23 mouse cellular contexts compared by ENCODE assay signal in genomic region chr16:44562061-44562460, GRCm38 (mm10). TPM values are rescaled to one million over a fixed set of nuclear protein-coding genes. Genes with fewer than 3 reads are reported as not detected.
DNase-seq lines count a peak whose midpoint lies in the region; ATAC-seq and TF ChIP-seq lines count a peak whose summit lies in the region.
"Had no signal": no experiment of that assay in that cellular context is flagged by ENCODE, and none has a peak within 500 bp of the region (broad histone marks: within the 10 kb centered on the region; RNA-seq: fewer than 3 reads in every experiment).

No protein-coding gene starts in this region.

- peak; percentile 59; the same call in 1 of the 2 replicates for TF ChIP-seq EP300 in CH12.LX (IDR thresholded peaks at IDR 0.05; ENCODE audit: low read length)

- dilution Hi-C loops in CH12.LX (cut with MboI; ENCODE audit: extremely low pct_ligation_motif_present, extremely low pct_unique_long_range_greater_than_20kb, low sequenced_read_pairs) = no loop called here

- no peak for TF ChIP-seq CTCF in CH12.LX (conservative IDR thresholded peaks at IDR 0.05 in 1 of 2, IDR thresholded peaks at IDR 0.05 in 1 of 2; ENCODE audit: low read depth in 2 of 2, low read length in 2 of 2)
- no peak for TF ChIP-seq CTCF in hindbrain, postnatal 0 days (IDR thresholded peaks at IDR 0.05; ENCODE audit: low read depth)

- H3K27ac ChIP-seq in heart, embryonic 10.5 days = no peak overlapping the region
- H3K27ac ChIP-seq in CH12.LX (ENCODE audit: insufficient read depth, low read depth) = no peak overlapping the region
- H3K27ac ChIP-seq in hindbrain, postnatal 0 days = no peak overlapping the region

- ATAC-seq in hindbrain, postnatal 0 days = no peak
- ATAC-seq: activated CD4-positive, CD25-positive, alpha-beta regulatory T cell, adult 4 months; CD4-positive, CD25-positive, alpha-beta regulatory T cell, adult 4 months; Patski had no signal

- no peaks in the 10 kb centered on the region for H3K27me3 ChIP-seq in heart, embryonic 10.5 days (ENCODE audit: insufficient read depth, poor library complexity, severe bottlenecking)
- no peaks in the 10 kb centered on the region for H3K27me3 ChIP-seq in CH12.LX (replicated peaks)
- H3K27me3 ChIP-seq in hindbrain, postnatal 0 days (ENCODE audit: insufficient read depth, low read length) = no peaks in the 10 kb centered on the region

- WGBS in heart, embryonic 10.5 days = 76% methylated on average over 3 of the region's 3 CpGs
- 64% methylated on average over 3 of the region's 3 CpGs for WGBS in hindbrain, postnatal 0 days

- peaks cover 9% of the 10 kb centered on the region; the same call in 1 of the 2 replicates for H3K4me1 ChIP-seq in heart, embryonic 10.5 days
- peaks cover 0 to 26% of the 10 kb centered on the region in 2 experiments; a peak in 2 of 4 replicates for H3K4me1 ChIP-seq in CH12.LX (ENCODE audit: control insufficient read depth in 1 of 2, insufficient read depth in 2 of 2)
- H3K4me1 ChIP-seq in hindbrain, postnatal 0 days (ENCODE audit: insufficient read depth, low read length) = no peaks in the 10 kb centered on the region

- in situ Hi-C loops in CH12.LX (cut with MboI; ENCODE audit: low pct_ligation_motif_present, low pct_unique_long_range_greater_than_20kb, low sequenced_read_pairs) = no loop called here

- TF ChIP-seq RAD21 in CH12.LX (IDR thresholded peaks at IDR 0.05; ENCODE audit: low read depth, low read length) = no peak

- no peak for TF ChIP-seq POLR2A in CH12.LX (IDR thresholded peaks at IDR 0.05; ENCODE audit: low read depth, low read length)

- no peaks in the 10 kb centered on the region for H3K9me3 ChIP-seq in heart, embryonic 10.5 days
- no peaks in the 10 kb centered on the region for H3K9me3 ChIP-seq in CH12.LX (replicated peaks; ENCODE audit: low read length)
- no peaks in the 10 kb centered on the region for H3K9me3 ChIP-seq in hindbrain, postnatal 0 days (ENCODE audit: low read length)
- H3K9me3 ChIP-seq: G1E had no signal

- H3K4me2 ChIP-seq in CH12.LX (ENCODE audit: insufficient read depth, low read depth, poor library complexity, severe bottlenecking) = no peak overlapping the region
- H3K4me2 ChIP-seq in hindbrain, postnatal 0 days (ENCODE audit: low read depth, low read length) = no peak overlapping the region

- H3K4me3 ChIP-seq in heart, embryonic 10.5 days = no peak overlapping the region
- no peak overlapping the region for H3K4me3 ChIP-seq in CH12.LX (replicated peaks in 1 of 3; ENCODE audit: low read depth in 2 of 3, low read length in 2 of 3, poor library complexity in 1 of 3)
- H3K4me3 ChIP-seq in hindbrain, postnatal 0 days (ENCODE audit: low read length) = no peak overlapping the region

- DNase-seq in cerebellum, adult 11-12 months = peak; percentile 1
- no peak for DNase-seq in cerebellum, postnatal 10 days
- DNase-seq in heart, embryonic 10.5 days (ENCODE audit: low spot score) = peak; percentile 33
- no peak for DNase-seq in heart, adult 8-10 months (ENCODE audit: low spot score)
- peak; percentile 29 for DNase-seq in CH12.LX (ENCODE audit: extremely low read depth)
- DNase-seq in induced T-regulatory cell, adult 2 months (ENCODE audit: low read depth) = peak; percentile 29
- no peak for DNase-seq in embryo, embryonic 10.5 days (ENCODE audit: low spot score)
- no peak for DNase-seq in hindbrain, postnatal 0 days (ENCODE audit: low spot score)
- DNase-seq: adrenal gland, adult 2 months; adrenal gland, adult 8-10 months; adrenal gland, postnatal 10 days; adrenal gland, postnatal 14 days; adrenal gland, postnatal 25 days; adrenal gland, postnatal 36 days; B cell, adult 2 months; cerebellum, adult 11 months; cerebellum, adult 18-20 months; cerebellum, adult 2 months had no signal

- no peak overlapping the region for H3K9ac ChIP-seq in CH12.LX (ENCODE audit: insufficient read depth, low read depth)
- H3K9ac ChIP-seq in hindbrain, postnatal 0 days (replicated peaks; ENCODE audit: low read length) = no peak overlapping the region

- H3K79me2 ChIP-seq in CH12.LX (replicated peaks; ENCODE audit: control insufficient read depth, extremely low read depth, insufficient read depth, poor library complexity, severe bottlenecking) = no peaks in the 10 kb centered on the region

- H3K36me3 ChIP-seq in heart, embryonic 10.5 days = no peaks in the 10 kb centered on the region
- H3K36me3 ChIP-seq in CH12.LX (replicated peaks in 1 of 2; ENCODE audit: control insufficient read depth in 1 of 2, insufficient read depth in 1 of 2, low read length in 1 of 2) = no peaks in the 10 kb centered on the region
- H3K36me3 ChIP-seq in hindbrain, postnatal 0 days (ENCODE audit: insufficient read depth, low read length) = no peaks in the 10 kb centered on the region
- H3K36me3 ChIP-seq: G1E had no signal

TF ChIP-seq in CH12.LX, 34 proteins besides CTCF, POLR2A, EP300 and RAD21:
- TF ChIP-seq BHLHE40 (IDR thresholded peaks at IDR 0.05; ENCODE audit: low read depth, low read length) (no peak), USF2 (conservative IDR thresholded peaks at IDR 0.05; ENCODE audit: low read depth, low read length) (no peak), JUND (conservative IDR thresholded peaks at IDR 0.05; ENCODE audit: low read depth, low read length) (peak; percentile 66; the same call in 1 of the 2 replicates), ZC3H11A (IDR thresholded peaks at IDR 0.05; ENCODE audit: low read depth, low read length) (no peak), IRF4 (IDR thresholded peaks at IDR 0.05; ENCODE audit: low read depth, low read length) (0 out of 2 replicates have a peak, but pooled peaks have one; percentile 23), POLR2AphosphoS2 (IDR thresholded peaks at IDR 0.05; ENCODE audit: low read depth, low read length) (no peak)

RNA-seq across cellular contexts. Expression of gene Boc, which starts 3.4 kb away (rescaled TPM):
- polyA plus RNA-seq in heart, embryonic 10.5 days (2016; fragmentation: Nextera tagmentation; extraction: Ambion mirVana) = 5.4 and 8.7 TPM in 2 replicates
- total RNA-seq in heart, adult 8-10 months (2022) = 1 to 10 TPM; 3.5 to 4.0 (median 3.8) TPM
- 0.25 and 0.29 TPM in 2 replicates for total RNA-seq in CH12.LX (2012; rRNA removed)
- total RNA-seq in CH12.LX (2014; rRNA removed) = 0.47 and 0.67 TPM in 2 replicates
- polyA plus RNA-seq in CH12.LX (2012; ENCODE audit: insufficient read length, low read depth) = 1.2 and 1.5 TPM in 2 replicates
- 43.9 and 45.5 TPM in 2 replicates for total RNA-seq in hindbrain, postnatal 0 days (2014; rRNA removed)
- polyA plus RNA-seq in hindbrain, postnatal 0 days (2015; fragmentation: Nextera tagmentation; extraction: Ambion mirVana) = 6.8 and 8.1 TPM in 2 replicates
- total RNA-seq: G1E, MEL had no signal
- polyA plus RNA-seq: G1E had no signal

Comparison
In these comparisons a context has a peak if more than half of its experiments do, and no peak if none do; other contexts are left out.
1. DNase-seq: peak in cerebellum, adult 11-12 months (single experiment), heart, embryonic 10.5 days (single experiment), CH12.LX (single experiment) and induced T-regulatory cell, adult 2 months (single experiment); none in cerebellum, postnatal 10 days (0 of 2), heart, adult 8-10 months (single experiment), embryo, embryonic 10.5 days (single experiment) and hindbrain, postnatal 0 days (single experiment).